Mouse (Mus musculus): ENCODE measurements around the gene Prickle2. TPM values are rescaled to one million over a fixed set of nuclear protein-coding genes. Genes with fewer than 3 reads are reported as not detected.

Prickle2 gene
- polyA plus RNA-seq, 1 experiment from 2014 or later: 8.3 TPM

DNA sequence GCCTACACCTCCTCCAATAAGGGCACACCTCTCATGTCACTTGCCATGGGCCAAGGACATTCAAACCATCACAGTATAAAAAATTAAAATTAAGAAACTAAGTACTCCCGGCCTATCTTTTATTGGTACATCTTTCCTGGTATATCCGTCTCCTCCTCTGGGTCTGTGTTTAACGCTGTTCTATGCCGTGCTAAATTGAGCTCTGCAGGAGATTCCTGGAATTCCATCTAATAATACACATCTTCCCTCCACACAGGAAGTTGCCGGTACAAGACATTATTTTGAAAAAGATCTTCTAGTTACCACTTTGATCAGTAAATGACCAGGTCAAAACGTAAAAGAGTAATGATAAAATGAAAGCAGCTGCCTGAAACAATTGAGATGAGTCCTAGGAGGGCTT, 207.4 kb downstream of the Prickle2 start:
- 34% methylated on average over 6 of the region's 6 CpGs for WGBS
- Histone ChIP-seq H3K9ac (ENCODE audit: low read length) (no peak overlapping the region), H3K27me3 (ENCODE audit: control insufficient read depth, insufficient read depth, low read depth, low read length) (no peaks in the 10 kb centered on the region), H3K4me2 (ENCODE audit: low read depth, low read length) (no peak overlapping the region), H3K36me3 (ENCODE audit: control insufficient read depth, insufficient read depth, low read length) (no peaks in the 10 kb centered on the region), H3K9me3 (ENCODE audit: control insufficient read depth, low read length) (no peaks in the 10 kb centered on the region), H3K4me1 (replicated peaks; ENCODE audit: control insufficient read depth, insufficient read depth, low read length) (peaks cover 12% of the 10 kb centered on the region), H3K27ac (ENCODE audit: low read length) (no peak overlapping the region), H3K4me3 (ENCODE audit: low read length) (no peak overlapping the region)
- no peak for ATAC-seq (ENCODE audit: low read depth)

DNA sequence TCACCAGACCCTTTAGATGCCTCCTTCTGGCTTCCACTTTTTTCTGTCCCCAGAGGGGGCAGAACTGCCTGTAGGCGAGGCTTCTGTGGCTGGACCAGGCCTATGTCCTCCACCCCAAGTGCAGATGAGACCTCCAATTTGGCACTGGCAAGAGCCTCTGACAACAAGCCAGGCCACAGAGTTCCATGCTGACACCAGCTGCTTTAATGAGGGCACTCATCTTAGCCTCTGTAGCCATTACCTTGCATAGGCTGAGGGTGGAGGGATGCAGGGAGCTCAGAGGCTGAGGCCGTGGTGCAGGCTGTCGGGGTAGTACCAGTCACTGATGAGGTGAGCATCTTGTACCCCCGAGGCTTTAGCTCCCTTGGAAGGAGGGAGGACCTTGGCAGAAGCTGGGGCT, 208.7 kb downstream of the Prickle2 start:
- no peak for ATAC-seq (ENCODE audit: low read depth)
- no peak overlapping the region for H3K4me2 ChIP-seq (ENCODE audit: low read depth, low read length)
- H3K9me3 ChIP-seq (ENCODE audit: control insufficient read depth, low read length): no peaks in the 10 kb centered on the region
- H3K27me3 ChIP-seq (ENCODE audit: control insufficient read depth, insufficient read depth, low read depth, low read length): no peaks in the 10 kb centered on the region
- 66% methylated on average over 4 of the region's 4 CpGs for WGBS
- no peaks in the 10 kb centered on the region for H3K36me3 ChIP-seq (ENCODE audit: control insufficient read depth, insufficient read depth, low read length)
- H3K4me1 ChIP-seq (replicated peaks; ENCODE audit: control insufficient read depth, insufficient read depth, low read length): peaks cover 12% of the 10 kb centered on the region
- no peak overlapping the region for H3K4me3 ChIP-seq (ENCODE audit: low read length)
- H3K9ac ChIP-seq (ENCODE audit: low read length): no peak overlapping the region
- H3K27ac ChIP-seq (ENCODE audit: low read length): no peak overlapping the region

DNA sequence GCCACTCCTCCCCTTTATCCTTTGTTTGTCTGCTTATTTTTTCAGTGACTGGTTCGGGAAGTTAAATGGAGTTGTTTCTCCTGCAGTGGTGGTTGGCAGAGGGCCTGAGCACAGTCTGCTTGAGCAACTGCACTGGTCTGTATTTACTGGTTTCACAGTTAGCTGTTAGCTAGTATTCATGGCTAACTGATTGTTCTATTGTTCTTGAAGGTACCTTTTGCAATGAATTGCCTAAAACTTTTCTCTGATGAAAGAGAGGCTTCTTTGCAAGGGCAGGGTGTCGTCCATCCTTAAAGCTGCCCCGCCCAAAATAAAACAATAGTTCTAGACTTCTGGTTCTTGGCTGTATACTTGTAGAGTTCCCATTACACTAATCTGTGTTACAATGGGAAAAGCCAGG, 210.5 kb downstream of the Prickle2 start:
- Histone ChIP-seq H3K27me3 (ENCODE audit: control insufficient read depth, insufficient read depth, low read depth, low read length) (no peaks in the 10 kb centered on the region), H3K4me1 (replicated peaks; ENCODE audit: control insufficient read depth, insufficient read depth, low read length) (peaks cover 12% of the 10 kb centered on the region), H3K27ac (ENCODE audit: low read length) (no peak overlapping the region), H3K36me3 (ENCODE audit: control insufficient read depth, insufficient read depth, low read length) (no peaks in the 10 kb centered on the region), H3K9ac (ENCODE audit: low read length) (no peak overlapping the region), H3K4me2 (ENCODE audit: low read depth, low read length) (no peak overlapping the region), H3K9me3 (ENCODE audit: control insufficient read depth, low read length) (no peaks in the 10 kb centered on the region), H3K4me3 (ENCODE audit: low read length) (no peak overlapping the region)
- WGBS: 65% methylated on average over 3 of the region's 3 CpGs
- ATAC-seq (ENCODE audit: low read depth): no peak

DNA sequence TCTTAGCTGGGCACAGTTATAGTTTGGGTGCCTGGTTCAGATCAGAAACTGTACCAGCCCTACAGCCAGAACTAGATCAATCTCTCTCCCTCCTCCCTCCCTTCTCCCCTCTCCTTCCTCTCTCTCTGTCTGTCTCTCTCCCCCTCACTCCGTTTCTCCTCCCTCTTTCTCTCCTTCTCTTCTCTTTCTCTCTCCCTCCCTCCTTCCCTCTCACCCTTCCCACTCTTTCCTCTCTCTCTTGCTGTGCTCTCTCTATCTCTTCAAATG, 224.3 kb downstream of the Prickle2 start:
- Histone ChIP-seq H3K36me3 (ENCODE audit: control insufficient read depth, insufficient read depth, low read length) (no peaks in the 10 kb centered on the region), H3K4me3 (ENCODE audit: low read length) (peak overlapping the region; percentile 51; the same call in 1 of the 2 replicates), H3K27ac (ENCODE audit: low read length) (no peak overlapping the region; the same call in 1 of the 2 replicates), H3K27me3 (ENCODE audit: control insufficient read depth, insufficient read depth, low read depth, low read length) (no peaks in the 10 kb centered on the region), H3K9me3 (ENCODE audit: control insufficient read depth, low read length) (no peaks in the 10 kb centered on the region), H3K4me1 (replicated peaks; ENCODE audit: control insufficient read depth, insufficient read depth, low read length) (peaks cover 14% of the 10 kb centered on the region), H3K9ac (ENCODE audit: low read length) (no peak overlapping the region), H3K4me2 (ENCODE audit: low read depth, low read length) (peak overlapping the region; percentile 59)
- WGBS: 9% methylated on average over 1 of the region's 1 CpGs
- ATAC-seq (ENCODE audit: low read depth): no peak

DNA sequence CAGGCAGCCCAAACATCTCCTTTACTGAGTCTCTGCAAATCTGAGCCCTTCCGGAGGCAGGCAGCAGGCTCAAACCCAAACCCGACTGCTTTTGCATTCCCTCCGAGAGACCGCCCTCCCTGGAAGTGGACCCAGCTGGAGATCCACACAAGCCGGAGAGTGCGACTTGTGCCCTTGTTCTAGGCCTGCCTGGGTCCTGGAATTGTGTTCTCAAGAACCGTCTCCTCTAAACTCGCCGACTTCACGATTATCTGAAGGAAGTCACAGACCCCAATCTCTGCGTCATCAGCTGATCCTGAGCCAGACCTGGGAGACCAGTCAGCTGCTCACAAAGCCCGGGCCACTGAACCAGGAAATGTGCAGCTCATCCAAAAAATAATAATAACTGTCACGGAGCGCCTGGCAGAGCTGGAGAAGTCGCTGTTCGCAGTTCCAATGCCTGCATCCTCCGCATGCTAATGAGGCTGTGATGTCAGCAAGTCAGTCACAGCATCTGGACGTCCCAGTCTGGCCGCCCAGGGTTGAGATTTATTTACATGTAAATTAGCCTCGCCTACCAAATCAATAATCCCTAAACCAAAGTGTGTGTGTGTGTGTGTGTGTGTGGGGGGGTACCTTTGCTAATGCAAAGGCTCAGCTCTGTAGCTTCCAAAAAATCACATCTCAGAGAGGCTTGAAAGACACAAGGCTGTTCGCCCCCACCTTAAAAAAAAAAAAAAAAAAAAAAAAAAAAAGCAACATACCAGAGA, 224.8 kb downstream of the Prickle2 start:
- WGBS: 2% methylated on average over 21 of the region's 21 CpGs

DNA sequence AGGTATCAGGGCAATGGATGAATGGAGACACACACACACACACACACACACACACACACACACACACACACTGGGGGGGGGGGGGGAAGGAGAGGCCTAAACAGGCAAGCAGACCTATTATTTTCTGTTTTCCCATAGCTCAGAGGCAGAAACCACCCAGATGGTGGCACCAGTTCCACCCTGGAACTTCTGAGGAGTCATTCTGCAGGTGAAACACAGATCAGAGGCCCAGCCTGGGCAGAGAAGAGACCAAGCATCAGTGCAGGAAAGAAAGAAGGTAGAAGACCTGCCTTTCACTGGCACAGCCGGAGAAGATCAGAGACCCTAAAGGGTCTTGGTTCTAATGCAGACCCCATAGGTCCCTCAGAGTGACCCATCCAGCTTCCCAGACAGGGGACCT, 227.3 kb downstream of the Prickle2 start:
- Histone ChIP-seq H3K9me3 (ENCODE audit: control insufficient read depth, low read length) (no peaks in the 10 kb centered on the region), H3K4me3 (ENCODE audit: low read length) (no peak overlapping the region), H3K9ac (ENCODE audit: low read length) (peak overlapping the region; percentile 24; the same call in 1 of the 2 replicates), H3K4me2 (ENCODE audit: low read depth, low read length) (peak overlapping the region; percentile 59), H3K4me1 (replicated peaks; ENCODE audit: control insufficient read depth, insufficient read depth, low read length) (peaks cover 14% of the 10 kb centered on the region), H3K27ac (ENCODE audit: low read length) (no peak overlapping the region), H3K27me3 (ENCODE audit: control insufficient read depth, insufficient read depth, low read depth, low read length) (no peaks in the 10 kb centered on the region), H3K36me3 (ENCODE audit: control insufficient read depth, insufficient read depth, low read length) (no peaks in the 10 kb centered on the region)
- ATAC-seq (ENCODE audit: low read depth): no peak
- 79% methylated on average over 1 of the region's 1 CpGs for WGBS

More for the DNA sequence above, 224.8 kb downstream of the Prickle2 start:
- H3K36me3 ChIP-seq (ENCODE audit: control insufficient read depth, insufficient read depth, low read length): no peaks in the 10 kb centered on the region
- peak overlapping the region; percentile 72 for H3K9ac ChIP-seq (ENCODE audit: low read length)
- peak overlapping the region; percentile 59 for H3K4me2 ChIP-seq (ENCODE audit: low read depth, low read length)
- ATAC-seq (ENCODE audit: low read depth): peak; percentile 84
- H3K4me1 ChIP-seq (replicated peaks; ENCODE audit: control insufficient read depth, insufficient read depth, low read length): peaks cover 14% of the 10 kb centered on the region
- peak overlapping the region; percentile 51 for H3K4me3 ChIP-seq (ENCODE audit: low read length)
- no peaks in the 10 kb centered on the region for H3K27me3 ChIP-seq (ENCODE audit: control insufficient read depth, insufficient read depth, low read depth, low read length)
- H3K9me3 ChIP-seq (ENCODE audit: control insufficient read depth, low read length): no peaks in the 10 kb centered on the region
- peak overlapping the region; percentile 88 for H3K27ac ChIP-seq (ENCODE audit: low read length)

DNA sequence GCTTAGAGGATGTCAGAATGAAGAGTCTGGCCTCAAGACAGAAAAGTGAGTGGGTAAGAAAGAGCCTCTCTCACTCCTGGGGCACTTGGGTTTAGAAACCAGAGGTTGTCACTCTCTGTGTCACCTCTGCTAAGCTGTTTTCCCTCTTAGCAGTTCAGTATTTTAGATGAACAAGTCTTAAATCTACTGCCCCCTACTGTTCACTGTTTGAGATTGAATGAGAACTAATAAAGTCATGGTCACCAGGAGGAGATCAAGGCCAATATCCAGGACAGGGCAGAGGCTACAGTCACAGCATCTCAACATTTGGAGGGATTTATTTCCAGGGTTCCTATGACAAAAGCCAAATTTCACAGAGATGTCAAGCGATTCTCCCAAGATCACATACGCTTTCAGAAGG, 228.3 kb downstream of the Prickle2 start:
- 84% methylated on average over 2 of the region's 2 CpGs for WGBS
- no peak overlapping the region for H3K4me2 ChIP-seq (ENCODE audit: low read depth, low read length)
- no peak for ATAC-seq (ENCODE audit: low read depth)

DNA sequence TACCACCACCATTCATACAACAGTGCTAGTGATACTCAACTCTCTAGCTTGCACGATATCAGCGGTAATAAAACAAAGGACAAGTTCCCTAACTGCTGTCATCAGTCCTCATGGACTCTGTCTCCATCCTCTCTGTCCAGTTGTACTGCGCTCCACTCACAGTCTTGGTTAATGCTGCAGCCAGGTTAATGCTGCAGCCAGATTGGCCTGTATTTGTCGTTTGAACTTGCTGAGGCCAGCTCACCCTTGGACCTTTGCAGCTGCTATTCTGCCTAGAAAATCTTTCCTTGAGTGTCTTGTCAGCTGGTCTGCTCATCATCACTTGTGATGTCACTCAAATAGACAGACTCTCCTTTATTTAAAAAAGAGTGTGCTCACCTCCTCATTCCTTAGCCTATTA, 236.5 kb downstream of the Prickle2 start:
- no peak for ATAC-seq (ENCODE audit: low read depth)
- H3K4me1 ChIP-seq (replicated peaks; ENCODE audit: control insufficient read depth, insufficient read depth, low read length): peaks cover 35% of the 10 kb centered on the region
- H3K36me3 ChIP-seq (ENCODE audit: control insufficient read depth, insufficient read depth, low read length): no peaks in the 10 kb centered on the region
- no peak overlapping the region; the same call in 1 of the 2 replicates for H3K4me2 ChIP-seq (ENCODE audit: low read depth, low read length)
- peak overlapping the region; percentile 95 for H3K27ac ChIP-seq (ENCODE audit: low read length)
- no peaks in the 10 kb centered on the region for H3K27me3 ChIP-seq (ENCODE audit: control insufficient read depth, insufficient read depth, low read depth, low read length)
- H3K9me3 ChIP-seq (ENCODE audit: control insufficient read depth, low read length): no peaks in the 10 kb centered on the region
- 60% methylated on average over 4 of the region's 4 CpGs for WGBS
- H3K9ac ChIP-seq (ENCODE audit: low read length): no peak overlapping the region
- H3K4me3 ChIP-seq (ENCODE audit: low read length): no peak overlapping the region

More for the DNA sequence above, 228.3 kb downstream of the Prickle2 start:
- no peaks in the 10 kb centered on the region for H3K9me3 ChIP-seq (ENCODE audit: control insufficient read depth, low read length)
- H3K4me1 ChIP-seq (replicated peaks; ENCODE audit: control insufficient read depth, insufficient read depth, low read length): peaks cover 14% of the 10 kb centered on the region
- H3K9ac ChIP-seq (ENCODE audit: low read length): no peak overlapping the region
- no peaks in the 10 kb centered on the region for H3K27me3 ChIP-seq (ENCODE audit: control insufficient read depth, insufficient read depth, low read depth, low read length)
- no peaks in the 10 kb centered on the region for H3K36me3 ChIP-seq (ENCODE audit: control insufficient read depth, insufficient read depth, low read length)
- H3K4me3 ChIP-seq (ENCODE audit: low read length): no peak overlapping the region
- no peak overlapping the region for H3K27ac ChIP-seq (ENCODE audit: low read length)

DNA sequence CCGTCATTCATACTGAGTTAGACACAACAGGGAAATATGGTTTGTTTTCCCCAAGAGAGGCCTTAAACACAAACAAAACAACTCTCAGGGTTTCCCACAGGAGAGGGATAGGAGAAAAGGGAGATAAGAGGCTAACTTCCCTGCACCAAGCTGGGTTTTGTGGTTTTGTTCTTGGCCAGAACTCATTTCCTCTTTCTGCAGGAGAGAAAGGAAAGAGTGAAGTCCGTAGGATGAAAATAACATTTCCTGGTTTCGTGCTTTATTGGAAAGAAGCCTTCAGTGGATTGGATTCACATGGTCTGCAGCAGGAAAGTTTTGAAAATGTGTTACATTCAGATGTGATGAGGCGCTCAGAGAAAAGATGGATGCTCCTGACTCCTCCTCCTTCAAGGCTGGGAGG, 237.1 kb downstream of the Prickle2 start:
- Histone ChIP-seq H3K36me3 (ENCODE audit: control insufficient read depth, insufficient read depth, low read length) (no peaks in the 10 kb centered on the region), H3K4me1 (replicated peaks; ENCODE audit: control insufficient read depth, insufficient read depth, low read length) (peaks cover 41% of the 10 kb centered on the region)
- WGBS: 53% methylated on average over 4 of the region's 4 CpGs

More for the DNA sequence above, 237.1 kb downstream of the Prickle2 start:
- Histone ChIP-seq H3K27ac (ENCODE audit: low read length) (peak overlapping the region; percentile 95), H3K4me2 (ENCODE audit: low read depth, low read length) (peak overlapping the region; percentile 22; the same call in 1 of the 2 replicates), H3K9ac (ENCODE audit: low read length) (no peak overlapping the region), H3K27me3 (ENCODE audit: control insufficient read depth, insufficient read depth, low read depth, low read length) (no peaks in the 10 kb centered on the region), H3K9me3 (ENCODE audit: control insufficient read depth, low read length) (no peaks in the 10 kb centered on the region), H3K4me3 (ENCODE audit: low read length) (no peak overlapping the region)
- no peak for ATAC-seq (ENCODE audit: low read depth)
